Mouse (Mus musculus) ES-E14 (cell line): ENCODE results near the gene Hmx1.

Source experiments
- HCFC1 ChIP-seq: IDR thresholded peaks from 2 replicates; pipeline ENCODE4 v1.6.1; 2012; ENCODE audit warnings: low read length, inconsistent platforms, borderline replicate concordance; ENCODE audit not compliant: insufficient read depth
- MAFK ChIP-seq: IDR thresholded peaks from 2 replicates; pipeline ENCODE4 v1.6.1; 2014; ENCODE audit warnings: mild to moderate bottlenecking, low read depth, low read length, inconsistent platforms; ENCODE audit not compliant: insufficient read depth

DNA sequence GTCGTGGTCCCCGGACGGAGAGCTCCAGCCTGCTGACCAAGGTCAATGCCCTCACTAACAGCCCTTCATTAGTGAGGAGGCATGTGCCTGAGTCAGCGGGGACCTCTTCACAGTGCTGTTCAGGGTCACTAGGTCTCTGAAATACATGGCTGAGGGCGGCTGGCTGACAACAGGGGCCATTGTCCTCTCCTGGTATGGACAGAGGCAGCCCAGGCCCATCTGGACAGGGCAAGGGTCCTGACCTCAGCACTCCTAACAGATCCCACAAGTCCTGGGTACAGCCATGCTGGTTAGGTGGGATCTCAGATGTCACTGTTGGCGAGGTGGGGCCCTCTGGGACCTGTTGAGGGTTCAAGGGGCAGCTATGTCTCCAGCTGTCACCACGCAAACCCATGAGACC, 28.8 kb downstream of the Hmx1 start:
- TF ChIP-seq HCFC1 (no peak), MAFK (no peak)
